Mouse (Mus musculus): ENCODE results near the gene Fgfr2. TPM values are rescaled to one million over a fixed set of nuclear protein-coding genes. Genes with fewer than 3 reads are reported as not detected.

Gene Fgfr2
- polyA plus RNA-seq, 1 experiment from 2014 or later: 93.6 TPM

DNA sequence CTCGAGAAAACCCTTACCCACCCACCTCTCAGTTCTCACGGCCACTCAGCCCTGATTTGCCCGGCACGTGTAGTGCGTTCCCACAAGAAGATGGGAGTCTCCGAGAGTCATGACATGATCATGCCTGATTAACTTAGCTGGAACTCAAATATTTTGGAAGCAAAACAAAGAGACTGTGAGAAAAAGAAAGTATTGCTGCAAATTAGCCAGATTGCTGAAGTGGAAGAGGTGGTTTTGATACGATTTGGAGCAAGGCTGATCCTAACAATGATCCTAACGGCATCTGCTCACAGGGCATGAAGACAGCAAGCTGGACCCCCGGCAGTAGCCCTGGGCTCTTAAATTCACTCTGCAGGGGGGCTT is 2833.7 kb downstream of the Fgfr2 start:
- H3K27me3 ChIP-seq (ENCODE audit: control insufficient read depth, insufficient read depth, low read length): no peaks in the 10 kb centered on the region
- WGBS: 16% methylated on average over 9 of the region's 9 CpGs
- no peak overlapping the region for H3K27ac ChIP-seq (ENCODE audit: low read depth, low read length)
- H3K4me1 ChIP-seq (replicated peaks; ENCODE audit: control insufficient read depth, insufficient read depth, low read length): peaks cover 7% of the 10 kb centered on the region
- H3K9me3 ChIP-seq (ENCODE audit: control insufficient read depth, low read length): no peaks in the 10 kb centered on the region
- H3K36me3 ChIP-seq (ENCODE audit: control insufficient read depth, insufficient read depth, low read length): no peaks in the 10 kb centered on the region
- H3K4me3 ChIP-seq (ENCODE audit: low read depth, low read length): no peak overlapping the region
- no peak overlapping the region for H3K9ac ChIP-seq (ENCODE audit: low read length)
- no peak for DNase-seq (ENCODE audit: low spot score)
- no peak for ATAC-seq (replicated peaks; ENCODE audit: low FRiP score)
- H3K4me2 ChIP-seq (ENCODE audit: low read depth, low read length, severe bottlenecking): no peak overlapping the region

DNA sequence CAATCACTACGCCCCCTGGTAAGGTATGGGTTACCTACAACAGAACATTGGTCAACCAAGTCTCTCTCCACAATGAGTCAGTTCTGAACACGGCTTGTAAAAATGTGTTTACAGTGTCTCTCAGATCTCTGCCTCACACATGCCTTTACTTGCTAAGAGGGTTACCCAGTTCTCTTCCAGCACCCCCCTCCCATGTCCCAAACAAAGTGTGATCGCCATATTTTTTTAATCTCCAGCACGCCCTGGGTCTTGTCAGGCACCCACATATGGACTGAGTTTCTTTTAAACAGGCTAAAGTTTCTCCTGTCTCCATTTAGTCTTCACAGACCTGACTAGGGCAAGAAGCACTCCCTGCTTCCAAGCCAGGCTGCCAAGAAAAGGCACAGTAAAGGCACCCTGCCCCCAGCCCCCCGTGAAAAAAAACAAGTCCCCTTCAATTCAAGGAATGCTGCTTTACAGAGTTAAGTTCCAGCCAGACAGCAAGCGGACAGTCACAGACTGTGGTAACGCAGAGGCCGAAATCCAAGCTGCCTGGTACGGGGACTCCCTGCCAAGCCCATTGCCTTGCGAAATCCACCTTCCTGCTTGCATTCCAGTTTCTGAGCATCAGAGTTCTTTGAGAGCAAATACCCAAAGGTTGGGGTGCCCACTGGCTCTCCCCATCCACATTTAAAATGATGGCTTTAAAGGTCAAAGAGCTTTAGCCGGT is 2834.3 kb downstream of the Fgfr2 start:
- WGBS: 42% methylated on average over 11 of the region's 11 CpGs
- H3K27me3 ChIP-seq (ENCODE audit: control insufficient read depth, insufficient read depth, low read length): no peaks in the 10 kb centered on the region

DNA sequence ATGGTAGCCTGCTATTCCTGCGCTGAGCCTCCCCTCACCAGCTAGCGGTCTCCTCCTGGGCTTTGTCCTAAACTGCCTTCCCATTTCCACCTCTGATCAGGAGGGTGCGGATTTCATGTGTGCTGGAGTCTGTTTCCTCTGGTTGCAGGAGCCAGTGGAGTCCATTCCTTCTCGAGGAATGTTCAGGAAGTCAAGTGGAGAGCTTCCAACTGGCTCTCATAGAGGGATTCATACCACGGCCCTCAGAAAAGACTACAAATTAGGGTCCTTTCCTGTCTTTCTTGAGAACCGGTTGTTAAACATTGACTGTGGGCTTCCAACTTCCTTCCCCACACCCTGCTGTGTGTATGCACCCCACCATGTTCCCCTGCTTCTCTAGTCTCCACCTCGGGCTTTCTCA is 2834.9 kb downstream of the Fgfr2 start:
- H3K27ac ChIP-seq (ENCODE audit: low read depth, low read length): no peak overlapping the region
- H3K4me2 ChIP-seq (ENCODE audit: low read depth, low read length, severe bottlenecking): no peak overlapping the region
- peaks cover 7% of the 10 kb centered on the region for H3K4me1 ChIP-seq (replicated peaks; ENCODE audit: control insufficient read depth, insufficient read depth, low read length)
- WGBS: 80% methylated on average over 7 of the region's 7 CpGs
- no peak overlapping the region for H3K4me3 ChIP-seq (ENCODE audit: low read depth, low read length)
- DNase-seq (ENCODE audit: low spot score) (no peak), ATAC-seq (replicated peaks; ENCODE audit: low FRiP score) (no peak)
- no peaks in the 10 kb centered on the region for H3K9me3 ChIP-seq (ENCODE audit: control insufficient read depth, low read length)
- H3K9ac ChIP-seq (ENCODE audit: low read length): no peak overlapping the region
- no peaks in the 10 kb centered on the region for H3K27me3 ChIP-seq (ENCODE audit: control insufficient read depth, insufficient read depth, low read length)
- no peaks in the 10 kb centered on the region for H3K36me3 ChIP-seq (ENCODE audit: control insufficient read depth, insufficient read depth, low read length)

More for the DNA sequence above, 2834.3 kb downstream of the Fgfr2 start:
- H3K27ac ChIP-seq (ENCODE audit: low read depth, low read length): no peak overlapping the region
- ATAC-seq (replicated peaks; ENCODE audit: low FRiP score) (no peak), DNase-seq (ENCODE audit: low spot score) (no peak)
- no peaks in the 10 kb centered on the region for H3K36me3 ChIP-seq (ENCODE audit: control insufficient read depth, insufficient read depth, low read length)
- no peak overlapping the region for H3K4me2 ChIP-seq (ENCODE audit: low read depth, low read length, severe bottlenecking)
- no peak overlapping the region for H3K4me3 ChIP-seq (ENCODE audit: low read depth, low read length)
- H3K4me1 ChIP-seq (replicated peaks; ENCODE audit: control insufficient read depth, insufficient read depth, low read length): peaks cover 7% of the 10 kb centered on the region
- no peaks in the 10 kb centered on the region for H3K9me3 ChIP-seq (ENCODE audit: control insufficient read depth, low read length)
- no peak overlapping the region for H3K9ac ChIP-seq (ENCODE audit: low read length)

DNA sequence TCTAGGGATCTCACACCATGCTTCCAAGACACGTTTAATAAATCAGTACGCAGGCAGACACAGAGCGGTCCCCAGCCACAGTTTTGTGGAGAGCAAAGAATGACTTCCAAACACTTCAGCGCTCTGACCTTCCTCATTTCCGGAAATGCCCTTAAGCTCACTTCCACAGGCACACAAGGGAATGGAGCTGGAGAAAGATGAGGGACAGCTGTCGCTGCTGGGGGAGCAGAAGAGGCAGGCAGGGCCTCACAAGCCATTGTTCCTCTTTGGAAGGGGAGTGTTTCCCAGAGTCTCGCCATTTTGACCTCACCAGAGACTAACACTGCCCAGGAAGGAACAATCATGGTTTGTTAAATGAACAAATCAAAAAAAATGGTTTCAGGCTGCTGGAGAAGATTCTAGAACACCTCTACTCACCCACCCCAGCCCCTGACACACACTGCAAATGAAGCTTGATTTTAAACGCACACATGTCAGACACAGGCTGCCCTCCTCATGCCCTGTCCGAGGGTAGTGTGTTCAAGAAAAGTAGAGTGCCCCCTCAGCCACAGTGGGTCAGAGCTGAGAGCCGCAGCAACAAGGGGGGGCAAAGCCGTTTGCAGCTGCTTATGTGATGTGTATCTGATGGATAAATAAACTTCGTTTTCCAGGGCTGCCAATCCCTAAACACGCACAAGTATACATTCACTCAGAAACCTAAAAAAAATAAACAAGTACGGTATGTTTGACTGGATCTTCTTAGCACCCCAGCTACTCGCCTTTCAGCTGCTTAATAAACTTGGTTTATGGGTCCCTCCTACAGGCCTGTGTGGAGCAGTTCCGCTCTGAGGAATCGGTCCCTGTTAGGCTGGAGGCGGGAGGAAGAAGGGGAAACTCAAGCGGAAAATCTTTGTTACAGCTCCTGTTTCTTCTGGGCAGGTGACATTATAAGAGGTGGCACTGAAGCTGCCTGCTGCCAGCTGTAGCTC is 2844.1 kb downstream of the Fgfr2 start:
- no peak for DNase-seq (ENCODE audit: low spot score)
- H3K4me2 ChIP-seq (ENCODE audit: low read depth, low read length, severe bottlenecking): no peak overlapping the region
- H3K9ac ChIP-seq (ENCODE audit: low read length): no peak overlapping the region
- peaks cover 2% of the 10 kb centered on the region for H3K27me3 ChIP-seq (ENCODE audit: control insufficient read depth, insufficient read depth, low read length)
- no peak overlapping the region for H3K27ac ChIP-seq (ENCODE audit: low read depth, low read length)
- no peak for ATAC-seq (replicated peaks; ENCODE audit: low FRiP score)
- H3K9me3 ChIP-seq (ENCODE audit: control insufficient read depth, low read length): no peaks in the 10 kb centered on the region
- WGBS: 71% methylated on average over 19 of the region's 19 CpGs
- no peaks in the 10 kb centered on the region for H3K36me3 ChIP-seq (ENCODE audit: control insufficient read depth, insufficient read depth, low read length)
- H3K4me1 ChIP-seq (replicated peaks; ENCODE audit: control insufficient read depth, insufficient read depth, low read length): no peaks in the 10 kb centered on the region
- no peak overlapping the region for H3K4me3 ChIP-seq (ENCODE audit: low read depth, low read length)

DNA sequence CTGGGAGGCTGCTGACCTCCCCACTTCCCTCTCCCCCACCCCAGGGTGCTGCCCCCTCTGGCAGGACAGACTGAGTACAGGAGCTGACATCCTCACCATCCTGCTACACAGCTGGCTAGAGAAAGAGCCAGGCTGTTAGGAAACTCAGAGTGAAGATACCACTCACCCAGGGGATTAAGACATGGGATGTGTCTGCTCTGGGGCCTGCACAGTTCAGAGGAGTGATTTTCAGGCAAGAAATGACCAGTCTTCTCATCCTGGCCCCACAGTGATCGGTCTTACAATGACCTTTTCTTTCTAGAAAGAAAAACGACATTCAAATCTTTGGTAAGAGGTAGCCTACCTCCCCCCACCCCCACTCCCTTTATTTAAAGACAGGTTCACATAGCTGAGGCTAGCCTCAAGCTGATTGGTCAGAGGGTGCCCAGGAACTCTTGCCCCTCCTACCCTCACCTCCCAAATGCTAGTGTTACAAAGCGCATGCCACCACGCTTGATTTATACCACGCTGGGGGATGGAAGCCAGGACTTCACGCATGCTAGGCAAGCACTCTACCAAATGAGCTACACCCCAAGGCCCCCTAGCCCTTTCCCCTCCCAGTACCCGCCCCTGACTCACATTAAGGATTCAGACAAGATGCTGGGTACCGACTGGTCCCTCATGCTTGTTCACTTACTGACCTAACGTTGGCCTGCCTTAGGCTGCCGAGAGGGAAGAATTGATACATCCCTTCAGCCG is 2845.0 kb downstream of the Fgfr2 start:
- Histone ChIP-seq H3K27ac (ENCODE audit: low read depth, low read length) (no peak overlapping the region), H3K4me1 (replicated peaks; ENCODE audit: control insufficient read depth, insufficient read depth, low read length) (no peaks in the 10 kb centered on the region), H3K36me3 (ENCODE audit: control insufficient read depth, insufficient read depth, low read length) (no peaks in the 10 kb centered on the region), H3K9ac (ENCODE audit: low read length) (no peak overlapping the region), H3K27me3 (ENCODE audit: control insufficient read depth, insufficient read depth, low read length) (peaks cover 2% of the 10 kb centered on the region), H3K4me2 (ENCODE audit: low read depth, low read length, severe bottlenecking) (no peak overlapping the region), H3K4me3 (ENCODE audit: low read depth, low read length) (no peak overlapping the region), H3K9me3 (ENCODE audit: control insufficient read depth, low read length) (no peaks in the 10 kb centered on the region)
- no peak for DNase-seq (ENCODE audit: low spot score)
- WGBS: 73% methylated on average over 11 of the region's 11 CpGs
- no peak for ATAC-seq (replicated peaks; ENCODE audit: low FRiP score)

DNA sequence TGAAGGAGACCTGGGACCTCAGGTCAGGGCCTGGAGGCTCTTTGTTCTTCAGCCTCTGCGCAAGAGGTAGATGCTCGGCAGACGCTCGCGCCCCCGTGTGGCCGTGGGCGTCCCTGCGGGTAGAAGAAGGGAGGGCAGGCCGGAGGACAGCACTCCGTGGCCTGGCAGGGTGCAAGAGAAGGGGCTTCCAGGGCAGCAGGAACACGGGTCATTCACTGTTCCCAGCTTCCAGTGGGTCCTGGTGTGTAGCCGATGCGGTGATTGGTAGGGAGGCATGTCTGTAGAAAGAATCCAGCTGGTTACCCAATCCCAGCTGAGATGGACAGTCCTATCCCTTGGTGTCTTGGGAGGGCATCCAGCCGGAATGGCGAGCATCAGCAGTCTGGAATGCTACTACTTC is 2849.9 kb downstream of the Fgfr2 start:
- WGBS: 19% methylated on average over 16 of the region's 16 CpGs
- peaks cover 14% of the 10 kb centered on the region for H3K4me1 ChIP-seq (replicated peaks; ENCODE audit: control insufficient read depth, insufficient read depth, low read length)

DNA sequence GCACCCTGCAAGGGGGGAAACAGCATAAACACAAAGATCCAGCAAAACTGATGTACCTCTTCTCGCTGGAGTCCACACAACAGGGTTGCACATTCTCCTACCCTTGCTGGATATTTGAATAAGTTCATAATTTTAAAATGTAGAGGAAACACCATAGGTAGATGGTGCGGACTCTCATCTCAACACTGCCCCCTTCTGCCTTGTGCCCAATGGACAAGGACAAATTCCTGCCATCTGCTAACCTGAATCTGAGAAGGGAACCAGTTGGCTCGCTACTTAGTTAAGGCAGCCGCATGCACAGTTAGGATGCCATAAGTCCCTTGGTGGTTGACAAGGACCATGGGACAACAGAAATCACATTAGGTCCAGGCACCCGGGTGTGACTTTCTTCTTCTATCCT is 2852.3 kb downstream of the Fgfr2 start:
- peaks cover 29% of the 10 kb centered on the region for H3K4me1 ChIP-seq (replicated peaks; ENCODE audit: control insufficient read depth, insufficient read depth, low read length)
- no peak overlapping the region for H3K4me2 ChIP-seq (ENCODE audit: low read depth, low read length, severe bottlenecking)
- ATAC-seq (replicated peaks; ENCODE audit: low FRiP score) (no peak), DNase-seq (ENCODE audit: low spot score) (no peak)
- H3K9ac ChIP-seq (ENCODE audit: low read length): no peak overlapping the region
- WGBS: 89% methylated on average over 5 of the region's 5 CpGs
- no peak overlapping the region for H3K4me3 ChIP-seq (ENCODE audit: low read depth, low read length)
- no peaks in the 10 kb centered on the region for H3K9me3 ChIP-seq (ENCODE audit: control insufficient read depth, low read length)
- no peaks in the 10 kb centered on the region for H3K36me3 ChIP-seq (ENCODE audit: control insufficient read depth, insufficient read depth, low read length)
- H3K27ac ChIP-seq (ENCODE audit: low read depth, low read length): no peak overlapping the region
- H3K27me3 ChIP-seq (ENCODE audit: control insufficient read depth, insufficient read depth, low read length): peaks cover 9% of the 10 kb centered on the region

More for the DNA sequence above, 2849.9 kb downstream of the Fgfr2 start:
- H3K36me3 ChIP-seq (ENCODE audit: control insufficient read depth, insufficient read depth, low read length): no peaks in the 10 kb centered on the region
- no peak overlapping the region for H3K4me3 ChIP-seq (ENCODE audit: low read depth, low read length)
- H3K9me3 ChIP-seq (ENCODE audit: control insufficient read depth, low read length): no peaks in the 10 kb centered on the region
- peaks cover 9% of the 10 kb centered on the region for H3K27me3 ChIP-seq (ENCODE audit: control insufficient read depth, insufficient read depth, low read length)
- no peak overlapping the region for H3K4me2 ChIP-seq (ENCODE audit: low read depth, low read length, severe bottlenecking)
- DNase-seq (ENCODE audit: low spot score) (peak; percentile 89), ATAC-seq (replicated peaks; ENCODE audit: low FRiP score) (no peak)
- H3K27ac ChIP-seq (ENCODE audit: low read depth, low read length): no peak overlapping the region
- no peak overlapping the region for H3K9ac ChIP-seq (ENCODE audit: low read length)

DNA sequence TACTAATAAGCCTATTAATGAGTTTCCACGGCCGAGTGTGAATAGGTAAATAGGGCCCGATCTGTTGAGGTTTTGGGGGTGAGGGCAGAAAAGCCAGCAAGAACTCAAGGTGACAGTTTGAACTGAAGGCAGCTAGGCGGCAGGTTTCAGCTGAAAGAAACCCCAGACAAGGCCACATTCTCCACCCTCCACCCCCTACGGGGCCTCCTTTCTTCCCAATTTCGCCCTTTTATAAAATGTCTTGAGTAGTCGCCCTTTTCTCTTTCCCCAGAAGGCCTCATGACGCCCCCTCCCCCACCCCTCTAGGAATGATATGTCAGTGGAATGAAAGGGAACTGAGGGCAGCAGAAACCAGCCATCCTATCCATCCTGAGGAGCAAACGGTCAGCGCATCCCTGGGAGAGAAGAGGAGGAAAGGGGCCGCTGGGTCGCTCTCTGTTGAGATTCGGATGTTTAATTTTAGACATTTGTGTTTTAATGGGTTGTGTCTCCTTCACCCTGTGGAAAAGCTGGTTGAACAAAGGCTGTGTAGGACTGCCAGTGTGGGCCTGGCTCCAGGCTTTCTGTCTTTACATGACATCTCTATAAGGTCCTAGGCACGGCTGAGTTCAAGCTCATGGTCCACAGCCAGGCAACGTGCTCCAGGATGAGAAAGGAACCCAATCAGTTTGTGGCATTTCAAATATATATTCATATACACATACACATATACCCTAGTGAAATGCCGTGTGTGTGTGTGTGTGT is 2853.9 kb downstream of the Fgfr2 start:
- peak; percentile 83 for DNase-seq (ENCODE audit: low spot score)
- H3K4me2 ChIP-seq (ENCODE audit: low read depth, low read length, severe bottlenecking): peak overlapping the region; percentile 33; the same call in 1 of the 2 replicates
- peak overlapping the region; percentile 64 for H3K27ac ChIP-seq (ENCODE audit: low read depth, low read length)
- peaks cover 29% of the 10 kb centered on the region for H3K4me1 ChIP-seq (replicated peaks; ENCODE audit: control insufficient read depth, insufficient read depth, low read length)
- H3K9me3 ChIP-seq (ENCODE audit: control insufficient read depth, low read length): no peaks in the 10 kb centered on the region
- H3K36me3 ChIP-seq (ENCODE audit: control insufficient read depth, insufficient read depth, low read length): no peaks in the 10 kb centered on the region
- ATAC-seq (replicated peaks; ENCODE audit: low FRiP score): peak; percentile 28
- H3K9ac ChIP-seq (ENCODE audit: low read length): no peak overlapping the region; the same call in 1 of the 2 replicates
- H3K27me3 ChIP-seq (ENCODE audit: control insufficient read depth, insufficient read depth, low read length): peaks cover 8% of the 10 kb centered on the region
- WGBS: 19% methylated on average over 16 of the region's 16 CpGs
- no peak overlapping the region for H3K4me3 ChIP-seq (ENCODE audit: low read depth, low read length)
